Mouse (Mus musculus) urinary bladder, postnatal 25 days (tissue): Measurements from ENCODE around the gene Sord.
A peak's percentile ranks its signal among the peaks of the same experiment; 100 is the strongest.
"Not testable (repeated sequence)": the region's sequence is repeated elsewhere in the genome, so short reads cannot be mapped to it uniquely, and the experiment has no call there.

Source experiments
- DNase-seq: peaks from one replicate; pipeline ENCODE4 v3.0.0; 2022; ENCODE audit warnings: low spot score

Gene Sord

GRCm38 (mm10) chr2:122234611-122235288 lies at the start of gene Sord:
Sord (plus strand) TSS chr2:122234749.
- DNase-seq = peak; percentile 67

- no peak for DNase-seq
Observed at GRCm38 (mm10) chr2:122185086-122185485, 49.5 kb upstream of the Sord start.

GRCm38 (mm10) chr2:122186106-122186505 lies 48.4 kb upstream of the Sord start, which contains the start of the genes Patl2 and Terb2:
Patl2 (minus strand) TSS chr2:122186189.
Terb2 (plus strand) TSS chr2:122186272.
- DNase-seq = no peak

- DNase-seq = no peak
Observed at GRCm38 (mm10) chr2:122186751-122187150, 47.8 kb upstream of the Sord start.

GRCm38 (mm10) chr2:122191849-122192248 lies 42.7 kb upstream of the Sord start:
- no peak for DNase-seq

- DNase-seq = no peak
Observed at GRCm38 (mm10) chr2:122194509-122194929, 40.0 kb upstream of the Sord start.

GRCm38 (mm10) chr2:122201501-122201900 lies 33.0 kb upstream of the Sord start:
- no peak for DNase-seq

- DNase-seq = no peak
Observed at GRCm38 (mm10) chr2:122206440-122207107, 28.0 kb upstream of the Sord start.

GRCm38 (mm10) chr2:122210534-122211228 lies 23.9 kb upstream of the Sord start:
- no peak for DNase-seq

- DNase-seq = not testable (repeated sequence)
Observed at GRCm38 (mm10) chr2:122217075-122217474, 17.5 kb upstream of the Sord start.

GRCm38 (mm10) chr2:122218234-122218633 lies 16.3 kb upstream of the Sord start:
- no peak for DNase-seq

- no peak for DNase-seq
Observed at GRCm38 (mm10) chr2:122221378-122221777, 13.2 kb upstream of the Sord start.

- no peak for DNase-seq
Observed at GRCm38 (mm10) chr2:122221798-122222197, 12.8 kb upstream of the Sord start.

- DNase-seq = no peak
Observed at GRCm38 (mm10) chr2:122222272-122222671, 12.3 kb upstream of the Sord start.

- DNase-seq = no peak
Observed at GRCm38 (mm10) chr2:122223654-122224053, 10.9 kb upstream of the Sord start.

GRCm38 (mm10) chr2:122230395-122230794 lies 4.2 kb upstream of the Sord start:
- peak; percentile 28 for DNase-seq

- no peak for DNase-seq
Observed at GRCm38 (mm10) chr2:122231616-122232015, 2.9 kb upstream of the Sord start.

- DNase-seq = no peak
Observed at GRCm38 (mm10) chr2:122233341-122233740, 1.2 kb upstream of the Sord start.

GRCm38 (mm10) chr2:122233759-122234557 lies 591 bp upstream of the Sord start:
- peak; percentile 17 for DNase-seq

- DNase-seq = no peak
Observed at GRCm38 (mm10) chr2:122235425-122235824, 876 bp downstream of the Sord start.

- no peak for DNase-seq
Observed at GRCm38 (mm10) chr2:122236321-122236720, 1.8 kb downstream of the Sord start.

GRCm38 (mm10) chr2:122237891-122238470 lies 3.4 kb downstream of the Sord start:
- DNase-seq = no peak
